Mouse (Mus musculus): Measurements from ENCODE around the gene Hdac11. TPM values are rescaled to one million over a fixed set of nuclear protein-coding genes. Genes with fewer than 3 reads are reported as not detected.

Gene Hdac11
- polyA plus RNA-seq, 1 experiment: 24.2 TPM

DNA sequence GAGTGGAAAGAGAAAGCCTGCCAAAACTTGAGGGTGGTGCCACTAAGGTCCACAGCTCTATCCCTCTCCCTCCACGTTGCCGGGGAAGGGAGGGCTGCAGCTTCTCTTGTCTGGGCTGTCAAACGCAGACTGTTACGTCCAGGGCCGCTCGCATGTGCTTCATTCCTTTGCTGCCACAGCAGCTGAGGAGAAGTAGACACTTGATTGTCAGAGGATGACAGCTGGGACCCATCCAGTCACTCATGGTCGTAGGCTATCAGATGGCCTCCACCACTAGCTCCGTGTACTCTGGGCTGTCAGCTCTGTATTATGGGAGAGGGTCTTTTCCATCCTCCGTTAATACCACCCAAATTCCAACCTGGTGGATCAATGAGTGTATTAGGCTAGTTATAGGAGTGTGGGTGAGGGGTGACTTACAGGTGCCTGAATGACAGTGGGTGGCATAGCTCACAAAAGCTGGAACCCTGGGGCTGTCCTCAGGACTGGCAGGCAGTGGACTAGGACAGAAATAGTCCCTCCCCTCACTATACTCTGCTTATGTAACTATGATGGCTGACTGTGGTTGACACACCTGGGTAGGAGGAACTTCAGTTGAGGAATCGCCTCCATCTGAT lies 19.0 kb upstream of the Hdac11 start:
- no peak for DNase-seq (ENCODE audit: low spot score)

DNA sequence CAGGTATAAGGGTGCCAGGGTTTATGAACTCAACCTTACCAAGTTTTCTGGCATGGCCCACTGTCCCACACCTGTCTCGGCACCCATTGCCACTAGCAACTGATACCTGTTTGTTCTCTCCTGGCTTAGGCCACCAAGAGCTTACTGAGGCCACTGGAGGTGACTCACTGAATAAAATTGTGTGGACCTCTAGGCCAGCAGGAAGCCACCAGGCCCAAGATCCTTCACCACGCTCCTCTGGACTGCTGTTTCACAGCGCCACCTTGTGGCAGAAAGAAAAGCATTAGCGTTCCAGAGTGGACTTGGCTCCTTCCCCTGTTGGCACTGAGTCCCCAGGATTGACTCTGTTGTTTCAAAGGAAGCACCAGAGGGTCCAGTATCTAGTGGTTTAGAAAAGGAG lies 16.6 kb upstream of the Hdac11 start:
- DNase-seq (ENCODE audit: low spot score): no peak

DNA sequence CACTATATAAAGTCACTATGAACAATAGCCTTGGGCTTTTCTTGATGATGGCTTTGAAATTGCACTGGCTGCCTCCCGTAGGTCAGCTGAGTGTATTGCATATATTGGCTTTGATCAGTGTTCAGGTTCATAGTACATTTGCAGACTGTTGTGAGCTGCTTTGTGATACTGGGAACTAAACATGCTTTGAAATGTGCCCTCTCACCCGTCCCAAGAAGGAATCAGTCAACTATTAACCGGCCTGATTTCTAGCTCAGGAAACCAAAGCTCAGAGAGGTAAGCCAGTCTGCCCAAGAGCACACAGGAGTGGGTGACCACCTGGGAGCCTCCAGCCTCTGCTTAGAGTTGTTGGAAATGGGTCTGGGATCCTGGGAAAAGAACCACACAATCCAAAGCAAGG lies 11.4 kb upstream of the Hdac11 start:
- no peak for DNase-seq (ENCODE audit: low spot score)

DNA sequence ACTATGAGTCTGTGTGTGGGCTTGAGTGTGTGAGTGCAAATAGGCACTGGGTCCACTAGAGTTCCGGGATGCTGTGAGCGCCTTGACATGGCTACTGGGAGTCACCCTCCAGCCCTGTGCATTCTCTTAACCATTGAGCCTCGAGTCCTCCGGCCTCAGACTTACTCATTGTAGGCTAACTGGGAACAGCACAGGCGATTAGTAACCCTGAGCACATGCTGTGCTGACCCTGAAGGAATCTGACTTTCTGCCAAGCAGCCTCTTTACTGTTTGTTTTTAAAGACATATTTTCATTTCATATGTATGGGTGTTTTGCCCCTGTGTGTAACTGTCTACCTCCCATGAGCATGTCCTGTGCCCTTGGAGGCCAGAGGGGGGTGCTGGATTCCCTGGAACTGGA lies 10.9 kb upstream of the Hdac11 start:
- DNase-seq (ENCODE audit: low spot score): no peak

DNA sequence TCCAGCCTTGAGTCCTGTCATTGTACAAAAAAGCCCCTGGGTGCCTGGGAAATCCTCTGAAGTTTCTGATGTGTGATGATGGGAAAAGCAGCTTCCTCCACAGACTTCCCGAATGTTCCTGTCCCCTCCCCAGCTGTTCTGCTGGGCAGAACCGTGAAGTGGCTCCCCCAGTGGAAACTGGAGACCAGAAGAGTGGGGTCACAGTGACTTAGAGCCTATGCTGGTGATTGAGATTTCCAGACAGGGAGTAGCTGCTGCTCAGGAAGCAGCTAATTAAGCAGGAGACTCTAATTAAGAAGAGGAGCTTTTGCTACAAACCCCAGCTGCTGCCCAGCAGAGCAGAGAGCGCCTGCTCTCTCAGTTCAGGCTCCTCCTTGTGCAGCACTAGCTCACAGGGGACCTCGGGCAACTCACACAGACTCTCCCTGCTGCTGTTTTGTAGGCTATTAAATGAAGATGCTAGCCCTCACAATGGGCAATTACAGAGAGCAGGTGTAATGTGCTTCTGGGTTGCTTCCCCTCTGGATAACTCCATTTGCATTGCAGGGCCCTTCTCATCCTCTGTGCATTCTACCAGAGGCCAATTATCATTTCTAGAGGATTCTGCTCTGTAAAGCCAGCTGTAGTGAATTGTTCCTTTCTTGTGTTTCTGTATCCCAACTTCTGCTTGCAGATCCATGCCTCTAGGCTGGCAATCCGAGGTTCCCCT lies 9.9 kb upstream of the Hdac11 start:
- no peak for DNase-seq (ENCODE audit: low spot score)

DNA sequence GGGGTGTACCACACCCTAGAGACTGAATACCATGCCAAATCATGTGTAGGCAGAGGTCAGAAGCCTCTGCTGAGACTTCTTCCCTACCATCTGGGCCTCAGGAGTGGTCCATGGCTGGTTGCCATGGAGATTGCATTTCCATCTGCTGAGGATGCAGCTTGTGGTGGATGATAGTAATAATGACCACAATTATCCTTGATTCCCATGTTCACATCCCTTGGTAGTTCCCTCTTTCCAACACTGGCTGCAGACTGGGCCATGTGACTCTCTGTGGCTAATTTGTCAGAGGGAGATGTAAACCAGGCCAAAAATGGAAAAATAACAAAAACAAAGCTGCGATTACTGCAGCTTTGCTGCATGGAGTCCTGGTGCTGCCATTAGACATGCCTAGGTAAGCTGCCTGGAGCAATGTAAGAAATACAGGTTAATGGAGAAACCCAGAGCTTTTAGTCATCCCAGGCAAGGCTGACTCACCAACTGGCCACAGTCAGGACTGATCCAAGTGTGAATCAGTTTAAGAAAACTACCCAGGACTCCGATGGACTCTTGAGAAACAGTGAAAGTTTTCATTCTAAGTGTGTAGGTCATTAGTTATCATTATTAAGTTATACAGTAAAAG lies 9.2 kb upstream of the Hdac11 start:
- DNase-seq (ENCODE audit: low spot score): no peak

DNA sequence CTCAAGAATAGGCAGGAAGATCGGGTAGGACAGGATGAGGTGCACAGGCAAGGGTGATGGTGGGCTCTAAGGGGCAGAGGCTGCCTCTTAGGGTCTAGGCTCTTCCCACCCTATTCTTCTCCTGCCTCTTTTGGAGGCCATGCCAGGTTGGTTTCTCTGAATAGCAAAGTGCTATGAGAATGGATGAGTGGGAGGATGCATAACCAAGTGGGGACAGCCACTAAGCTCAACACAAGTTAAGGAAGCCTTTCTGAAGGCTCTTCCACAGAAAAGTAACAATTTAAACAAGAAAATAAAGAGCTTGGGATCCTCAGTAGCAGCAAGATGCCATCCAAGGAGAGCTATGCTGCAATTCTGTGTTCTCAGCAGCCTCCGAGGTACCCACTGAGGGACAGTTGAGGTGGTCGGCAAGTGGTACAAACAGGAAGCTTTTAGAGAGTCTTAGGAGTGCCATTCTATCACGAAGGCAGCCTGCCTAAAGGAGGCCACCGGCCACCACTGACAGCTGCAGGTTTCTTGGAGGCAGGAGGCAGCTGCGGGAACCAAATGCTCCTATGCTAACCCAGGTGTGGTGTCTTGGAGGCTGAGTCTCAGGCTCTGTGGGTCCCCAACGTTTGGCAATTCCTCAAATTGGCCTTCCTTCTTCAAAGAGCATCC lies 3.4 kb upstream of the Hdac11 start:
- no peak for DNase-seq (ENCODE audit: low spot score)

DNA sequence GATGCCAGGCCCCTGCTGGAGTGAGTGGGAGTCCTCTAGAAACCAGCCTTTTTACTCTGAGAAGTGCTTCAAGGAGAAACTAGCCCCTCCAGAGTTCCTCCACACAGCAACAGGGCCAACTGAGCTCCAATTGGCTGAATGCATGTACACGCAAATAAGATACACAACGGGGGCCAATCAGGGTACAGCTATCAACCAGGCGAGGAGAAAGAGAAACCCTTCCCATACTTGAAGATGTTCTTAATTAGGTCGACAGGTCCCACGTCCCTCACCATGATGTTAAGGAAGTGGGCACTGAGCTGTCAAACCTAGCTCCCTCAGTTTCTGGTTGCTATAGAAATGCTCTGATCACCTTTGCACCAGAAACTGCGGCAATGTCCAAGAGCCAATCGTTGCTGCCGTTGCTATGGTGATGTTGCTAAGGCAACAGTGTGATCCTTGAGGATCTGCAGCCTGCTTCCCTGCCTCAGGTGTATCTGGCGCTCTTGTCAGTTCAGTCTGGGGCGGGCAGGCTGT lies 2.9 kb upstream of the Hdac11 start:
- DNase-seq (ENCODE audit: low spot score): no peak

DNA sequence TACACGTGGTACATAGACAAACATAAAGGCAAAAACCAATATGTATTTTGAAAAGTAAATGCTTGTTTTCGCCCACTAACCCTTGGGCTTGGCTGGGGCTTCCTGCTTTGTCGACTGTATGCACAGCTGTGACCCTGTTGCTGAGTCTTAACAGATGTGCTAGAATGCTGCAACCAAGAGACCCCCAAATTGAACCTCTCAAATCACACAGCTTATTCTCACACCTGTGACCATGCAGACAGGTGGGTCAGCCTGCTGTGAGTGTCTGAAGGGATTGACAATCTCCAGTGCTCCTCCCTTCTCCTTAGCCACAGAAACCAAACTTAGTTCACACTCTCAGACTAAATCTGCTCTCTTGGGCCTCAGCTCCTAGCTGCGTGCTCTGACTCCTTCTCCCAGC lies 1.8 kb upstream of the Hdac11 start:
- no peak for DNase-seq (ENCODE audit: low spot score)

DNA sequence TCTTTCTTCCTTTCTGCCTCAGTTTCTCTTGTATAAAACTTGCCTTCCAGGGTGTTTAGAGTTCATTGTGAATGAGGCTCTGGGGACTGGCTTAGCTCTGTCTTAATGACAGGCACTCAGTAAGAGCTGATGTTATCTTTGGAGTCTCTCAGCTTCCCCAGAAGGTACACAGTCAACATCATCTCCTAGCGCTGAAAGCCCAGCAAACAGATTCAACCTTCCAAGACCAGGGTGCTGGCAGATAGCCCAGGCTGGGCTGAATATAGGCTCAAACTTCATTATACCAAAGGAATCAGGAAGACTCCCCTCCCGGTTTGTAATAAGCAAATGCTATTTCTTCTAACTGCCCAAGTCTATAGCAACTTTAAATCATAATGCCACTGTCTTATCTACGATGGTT lies 1.2 kb upstream of the Hdac11 start:
- DNase-seq (ENCODE audit: low spot score): no peak

DNA sequence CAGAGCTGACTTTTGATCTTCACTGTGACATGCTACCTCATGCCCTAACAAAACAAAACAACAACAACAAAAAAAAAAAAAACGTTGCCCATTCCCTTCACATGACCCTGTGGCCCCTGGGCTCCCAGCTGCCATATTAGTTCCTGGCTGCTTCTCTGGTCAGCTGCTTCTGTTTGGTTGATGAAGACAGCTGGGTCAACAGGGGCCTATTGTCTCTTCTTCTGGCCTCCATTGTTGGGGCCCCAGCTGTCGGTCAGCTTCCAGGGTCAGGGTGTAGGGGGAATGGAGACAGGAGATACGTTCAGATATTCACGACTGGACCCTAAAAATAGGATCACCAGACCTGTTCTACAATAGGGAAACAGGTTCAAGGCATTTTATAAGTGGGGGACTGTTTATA lies 403 bp upstream of the Hdac11 start:
- no peak for DNase-seq (ENCODE audit: low spot score)

DNA sequence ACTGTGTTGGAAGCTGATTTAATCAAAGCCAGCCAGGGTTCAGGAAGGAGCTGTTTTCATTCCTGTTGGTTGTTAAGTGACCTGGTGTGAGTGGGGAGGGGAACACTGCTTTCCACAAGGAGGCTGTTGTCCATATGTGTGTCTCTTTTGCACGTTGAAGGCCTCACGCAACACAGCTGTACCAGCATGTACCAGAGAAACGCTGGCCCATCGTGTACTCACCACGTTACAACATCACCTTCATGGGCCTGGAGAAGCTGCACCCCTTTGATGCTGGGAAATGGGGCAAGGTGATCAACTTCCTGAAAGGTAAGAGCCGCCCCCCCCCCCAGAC lies 739 bp downstream of the Hdac11 start:
- DNase-seq (ENCODE audit: low spot score): no peak

DNA sequence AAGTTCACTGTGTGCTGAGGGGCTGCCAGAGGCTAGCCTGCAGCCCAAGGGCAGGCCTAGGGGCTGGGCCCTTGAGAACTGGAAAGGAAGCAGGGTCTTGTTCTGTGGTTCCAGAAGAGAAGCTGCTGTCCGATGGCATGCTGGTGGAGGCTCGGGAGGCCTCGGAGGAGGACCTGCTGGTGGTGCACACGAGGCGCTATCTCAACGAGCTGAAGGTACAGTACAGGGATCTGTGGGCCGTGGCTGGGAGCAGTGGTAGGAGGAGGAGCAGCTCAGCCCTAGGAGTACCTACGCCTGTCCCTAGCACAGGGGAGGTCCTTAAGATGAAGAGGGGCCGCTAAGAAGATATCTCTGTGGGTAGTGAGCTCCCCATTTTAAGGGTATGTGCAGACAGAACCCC lies 2.6 kb downstream of the Hdac11 start:
- no peak for DNase-seq (ENCODE audit: low spot score)

DNA sequence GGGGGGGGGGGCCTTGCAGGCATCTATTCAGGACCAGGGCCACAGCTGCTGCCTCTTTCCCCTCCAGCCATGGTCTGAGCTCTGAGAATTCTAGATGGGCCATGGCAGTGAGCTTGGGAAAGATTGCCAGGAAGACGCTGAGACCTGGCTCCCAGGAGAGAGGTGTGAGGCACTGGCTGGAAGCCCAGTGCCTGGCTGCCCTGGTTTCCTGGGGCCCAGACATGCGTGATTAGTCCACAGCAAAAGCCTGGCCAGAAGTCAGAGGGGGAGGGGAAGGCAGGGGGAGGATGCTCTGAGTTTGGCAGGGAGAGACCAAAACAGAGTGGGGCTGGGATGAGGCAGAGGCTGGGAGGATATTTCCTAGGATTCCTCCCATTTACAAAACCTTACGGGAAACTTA lies 3.9 kb downstream of the Hdac11 start:
- DNase-seq (ENCODE audit: low spot score): no peak

DNA sequence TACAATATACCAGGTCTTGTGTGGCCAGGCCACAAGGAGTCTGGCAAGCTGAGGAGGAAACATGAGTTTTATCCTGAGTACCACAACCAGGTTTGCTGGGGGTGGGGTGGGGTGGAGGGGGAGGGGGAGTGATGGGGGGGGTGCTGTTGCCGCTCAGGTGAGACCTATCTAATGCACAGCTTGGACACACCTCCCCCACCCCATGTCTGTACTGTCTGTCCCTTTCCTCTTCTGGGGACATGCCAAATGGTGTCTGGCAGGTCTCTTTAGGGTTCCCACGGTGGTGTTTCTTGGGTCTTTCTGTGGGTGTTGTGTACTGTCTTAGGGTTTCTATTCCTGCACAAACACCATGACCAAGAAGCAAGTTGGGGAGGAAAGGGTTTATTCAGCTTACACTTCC lies 4.5 kb downstream of the Hdac11 start:
- no peak for DNase-seq (ENCODE audit: low spot score)

DNA sequence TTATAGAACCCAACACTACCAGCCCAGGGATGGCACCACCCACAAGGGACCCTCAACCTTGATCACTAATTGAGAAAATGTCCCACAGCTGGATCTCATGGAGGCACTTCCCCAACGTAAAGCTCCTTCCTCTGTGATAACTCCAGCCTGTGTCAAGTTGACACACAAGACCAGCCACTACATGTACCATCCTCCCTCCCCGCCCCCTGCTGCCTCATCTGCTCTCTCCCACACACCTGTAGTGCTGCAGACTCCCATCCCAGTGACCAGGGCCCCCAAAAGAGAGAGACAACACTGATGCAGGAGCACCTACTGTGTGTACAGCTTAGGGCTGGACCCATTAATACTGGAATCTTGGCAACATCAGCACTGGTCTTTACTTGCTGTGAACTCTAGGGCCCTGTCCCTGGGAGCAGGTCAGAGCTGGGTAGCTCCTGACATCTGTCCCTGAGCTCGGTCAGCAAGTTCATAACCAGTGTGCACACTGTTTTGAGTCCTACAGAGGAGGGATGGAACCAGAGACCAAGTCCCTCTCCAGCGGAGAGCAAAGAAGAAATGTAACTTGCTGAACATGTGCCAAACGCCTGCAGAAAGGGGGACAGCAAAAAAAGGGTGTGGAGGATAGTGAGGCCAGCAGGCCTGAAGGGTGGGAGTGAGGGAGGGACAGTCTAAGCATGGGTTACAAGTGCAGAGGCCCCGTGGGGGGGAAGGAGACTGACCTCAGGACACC lies 5.2 kb downstream of the Hdac11 start:
- no peak for DNase-seq (ENCODE audit: low spot score)

DNA sequence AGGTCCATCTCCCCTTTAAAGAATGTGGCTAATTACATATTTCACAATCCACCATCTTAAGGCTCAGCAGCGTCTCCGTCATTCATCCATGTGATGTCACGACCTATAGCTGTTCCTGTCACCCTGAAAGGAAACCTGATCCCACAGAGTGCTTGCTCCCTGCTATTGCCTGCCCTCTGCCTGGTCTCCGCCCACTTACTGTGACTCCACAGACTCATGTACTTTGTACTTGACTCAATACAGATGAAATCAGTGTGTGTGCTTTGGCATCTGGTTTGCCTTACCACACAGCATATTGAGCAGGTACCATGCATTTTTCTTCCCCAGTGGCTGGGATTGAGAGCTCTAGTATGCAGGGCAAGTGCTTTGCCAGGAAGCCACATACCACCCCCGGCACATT lies 5.8 kb downstream of the Hdac11 start:
- DNase-seq (ENCODE audit: low spot score): no peak

DNA sequence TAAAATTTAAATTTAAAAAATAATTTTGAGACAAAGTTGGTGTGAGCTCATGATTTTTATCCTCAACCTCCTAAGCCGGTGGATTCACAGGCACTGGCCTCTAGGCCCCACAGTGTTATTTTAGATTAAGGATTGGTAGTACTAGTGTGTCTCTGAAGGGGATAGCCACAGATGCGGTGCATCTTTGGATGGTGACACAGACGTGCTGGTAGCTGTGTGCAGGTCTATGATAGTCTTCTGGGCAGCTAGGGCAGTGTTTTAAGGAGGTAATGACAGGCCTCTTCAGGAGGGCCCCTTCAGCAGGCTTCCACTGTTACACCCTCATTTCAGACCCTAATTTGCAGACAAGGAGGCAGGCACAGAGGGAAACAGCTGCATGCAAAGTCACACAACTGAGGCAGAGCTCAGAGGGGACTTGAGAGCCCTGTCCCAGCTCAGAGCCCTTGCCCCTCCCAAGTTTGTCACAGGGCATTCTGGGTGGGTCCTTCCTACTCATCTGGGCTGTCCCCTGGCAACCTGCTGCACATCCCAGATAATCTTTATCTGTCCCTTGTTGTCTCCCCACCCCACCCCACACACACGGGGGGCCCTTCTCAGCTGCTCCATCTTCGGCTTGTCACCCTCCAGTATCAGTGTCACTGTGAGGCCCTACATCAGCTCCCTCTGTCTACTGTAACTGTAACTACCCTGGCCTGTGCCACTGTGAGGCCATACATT lies 6.9 kb downstream of the Hdac11 start:
- DNase-seq (ENCODE audit: low spot score): no peak

DNA sequence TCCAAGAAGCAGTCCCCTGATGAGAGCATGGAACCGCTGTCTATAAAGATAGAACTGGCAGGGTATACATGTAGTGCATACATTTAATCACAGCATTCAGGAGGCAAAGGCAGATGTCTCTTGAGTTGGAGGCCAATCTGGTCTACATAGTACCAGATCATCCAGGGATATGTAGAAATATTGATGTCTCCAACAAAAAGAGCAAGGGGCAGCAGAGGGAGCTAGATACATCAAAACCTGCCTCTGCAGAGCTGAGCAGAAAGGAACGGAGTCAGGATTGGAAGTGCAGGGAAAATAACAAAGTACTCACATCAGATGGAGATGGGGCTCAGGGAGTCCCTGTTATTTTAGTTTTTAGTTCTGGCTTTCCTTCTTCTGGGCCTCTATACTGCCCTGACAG lies 8.1 kb downstream of the Hdac11 start:
- no peak for DNase-seq (ENCODE audit: low spot score)

DNA sequence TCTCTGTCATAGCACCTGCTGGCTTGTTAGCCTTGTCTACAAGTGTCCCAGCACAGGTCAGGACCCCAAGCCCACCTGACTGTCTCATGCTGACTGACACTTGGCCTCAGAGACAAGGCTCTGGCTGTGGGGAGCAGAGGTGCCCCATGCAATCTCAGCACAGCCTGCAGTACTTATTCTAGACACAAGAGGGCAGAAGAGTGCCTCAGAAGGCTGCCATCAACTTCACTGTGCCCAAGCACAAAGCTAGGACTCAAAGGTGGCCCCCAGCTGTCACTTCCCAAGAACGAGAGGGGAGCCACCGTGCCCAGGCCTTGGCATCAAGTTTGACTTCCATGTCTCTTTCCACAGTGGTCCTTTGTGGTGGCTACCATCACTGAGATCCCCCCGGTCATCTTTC lies 8.7 kb downstream of the Hdac11 start:
- DNase-seq (ENCODE audit: low spot score): no peak

DNA sequence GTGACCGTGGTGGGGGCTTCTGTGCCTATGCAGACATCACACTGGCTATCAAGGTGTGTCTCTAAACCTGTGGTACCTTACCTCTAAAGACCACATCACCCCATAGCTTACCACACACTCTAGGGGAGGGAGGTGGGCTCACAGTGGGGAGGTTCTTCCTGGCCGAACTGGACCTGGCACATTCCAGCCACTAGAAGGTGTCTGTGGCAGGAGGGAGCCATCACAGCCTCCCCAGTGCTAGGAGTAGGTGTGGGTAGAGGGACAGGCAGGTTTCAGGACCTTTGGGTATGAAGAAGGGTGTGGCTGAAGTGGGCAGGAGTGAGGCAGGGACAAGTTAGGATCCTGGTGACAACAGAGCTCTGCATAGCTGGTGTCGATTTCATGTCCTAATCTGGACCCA lies 11.4 kb downstream of the Hdac11 start:
- DNase-seq (ENCODE audit: low spot score): no peak

DNA sequence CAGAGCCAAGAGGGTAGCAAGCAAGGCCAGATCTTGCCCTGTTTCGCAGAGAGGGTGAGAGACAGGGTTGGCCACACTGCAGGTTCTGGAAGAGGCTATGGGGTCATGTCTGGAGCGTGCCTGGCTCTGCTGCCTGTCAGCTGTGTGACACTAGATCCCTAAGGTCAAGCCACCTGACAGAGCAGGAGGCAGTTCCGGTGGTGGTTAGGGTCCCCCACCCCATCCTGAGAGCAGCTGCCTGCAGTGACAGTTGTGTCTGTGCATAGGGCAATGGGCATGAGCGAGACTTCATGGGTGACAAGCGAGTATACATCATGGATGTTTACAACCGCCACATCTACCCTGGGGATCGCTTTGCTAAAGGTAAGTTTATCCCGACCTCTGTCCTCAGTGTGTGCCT lies 12.7 kb downstream of the Hdac11 start:
- DNase-seq (ENCODE audit: low spot score): no peak
